Mouse (Mus musculus): ENCODE data around the gene Ccz1.

GRCm38 (mm10) chr5:144036952-144037351 lies 22.3 kb upstream of the Ccz1 start:
- TF ChIP-seq POLR2A (IDR thresholded peaks at IDR 0.05; ENCODE audit: borderline replicate concordance, low read depth, low read length): no peak
- TF ChIP-seq CTCF (IDR thresholded peaks at IDR 0.05; ENCODE audit: low read depth, low read length): no peak
